Mouse (Mus musculus) left cerebral cortex, postnatal 10 days (tissue): ENCODE measurements around the gene Itgb3. TPM values are rescaled to one million over a fixed set of nuclear protein-coding genes. Genes with fewer than 3 reads are reported as not detected.
A peak's percentile ranks its signal among the peaks of the same experiment; 100 is the strongest.

Experiments
- DNase-seq, 2 experiments: peaks; one replicate each; pipeline ENCODE4 v3.0.0; 2021 to 2022; ENCODE audit warnings: low spot score in 2 of 2, mixed read lengths in 1 of 2; ENCODE audit errors: extremely low spot score in 1 of 2
- intact Hi-C: fragments of 180-260 bp; cut with DNase I; formaldehyde crosslinking; loops from one replicate; pipeline ENCODE4 v1.15.1; 2025
- total RNA-seq, 2 experiments: library from RNA; stranded (reverse); gene quantifications; 2 replicates each; pipeline ENCODE4 v1.2.3; 2021

Itgb3 gene
- total RNA-seq, 2 experiments from 2014 or later: 5.5 to 6.7 TPM

DNA sequence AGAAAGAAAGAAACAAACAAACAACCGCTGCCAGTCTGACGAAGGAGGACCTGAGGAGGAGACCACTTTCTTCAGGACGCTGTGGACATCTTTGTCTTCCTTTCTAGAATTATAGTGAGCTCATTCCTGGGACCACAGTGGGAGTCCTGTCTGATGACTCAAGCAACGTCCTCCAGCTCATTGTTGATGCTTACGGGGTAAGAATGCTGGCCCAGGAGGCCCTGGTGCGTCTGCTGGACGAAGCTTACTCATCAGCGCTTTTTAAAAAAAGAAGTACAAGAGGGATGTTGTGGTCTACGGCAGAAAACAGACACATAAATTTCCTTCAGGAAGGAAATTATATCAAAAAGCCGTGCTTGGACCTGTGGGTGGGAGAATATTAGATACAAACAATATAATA, 33.1 kb downstream of the Itgb3 start:
- intact Hi-C loops: no loop called here
- DNase-seq: no peak

DNA sequence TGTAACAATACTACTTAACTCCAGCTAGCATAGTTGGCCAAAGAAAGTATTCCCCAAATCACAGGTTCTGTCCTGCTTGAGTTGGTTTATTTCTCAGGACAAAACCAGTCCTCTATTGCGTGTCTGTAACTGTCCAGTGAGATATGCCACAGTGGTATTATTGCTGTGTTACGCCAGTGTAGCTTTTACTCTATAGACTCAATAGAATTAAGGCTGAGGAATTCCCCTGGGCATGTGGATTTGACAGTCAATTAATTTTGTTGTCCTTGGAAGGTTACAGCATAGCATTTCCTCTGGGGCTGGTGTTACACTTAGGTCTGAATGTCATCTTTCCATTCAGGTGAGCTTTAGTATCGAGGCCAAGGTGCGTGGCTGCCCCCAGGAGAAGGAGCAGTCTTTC, 35.4 kb downstream of the Itgb3 start:
- intact Hi-C loops: no loop called here
- DNase-seq: no peak

DNA sequence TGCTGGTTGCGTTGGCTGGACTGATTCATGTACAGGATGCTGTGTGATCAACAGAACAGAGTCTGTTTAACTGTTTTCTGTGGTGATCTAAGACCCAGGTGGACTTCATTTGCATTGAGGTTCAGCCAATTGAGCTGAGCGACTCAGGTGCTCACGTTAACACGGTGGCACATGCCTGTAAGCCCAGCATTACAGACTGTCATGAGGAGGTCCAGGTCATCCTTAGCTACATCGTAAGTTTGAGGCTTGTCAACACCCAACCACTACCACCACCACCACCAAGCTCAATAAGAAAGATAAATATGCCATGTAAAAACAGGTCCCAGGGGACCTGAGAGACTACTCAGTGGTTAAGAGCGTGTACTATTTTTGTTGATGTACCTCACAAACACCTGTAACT, 37.6 kb downstream of the Itgb3 start:
- intact Hi-C loops: no loop called here
- DNase-seq: no peak

DNA sequence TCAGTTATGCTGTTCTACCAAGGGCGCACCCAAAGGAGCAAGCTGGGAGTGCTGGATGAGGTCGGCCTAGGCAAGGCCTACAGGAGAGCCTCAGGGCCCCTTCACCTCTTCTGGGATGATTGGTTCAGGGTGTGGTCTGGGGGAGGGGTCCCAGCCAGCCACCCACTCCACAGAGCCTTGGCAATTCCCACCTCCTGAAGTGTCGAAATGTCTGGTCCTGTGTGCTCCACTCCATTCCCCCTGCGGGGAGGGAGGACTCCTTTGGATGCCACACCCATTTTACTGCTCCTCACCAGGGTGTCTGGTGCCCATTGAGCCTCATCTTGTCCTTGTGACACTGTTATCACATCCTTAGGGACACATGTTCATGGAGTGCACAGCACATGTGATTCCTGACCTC, 38.4 kb downstream of the Itgb3 start:
- intact Hi-C loops: no loop called here
- DNase-seq: no peak

DNA sequence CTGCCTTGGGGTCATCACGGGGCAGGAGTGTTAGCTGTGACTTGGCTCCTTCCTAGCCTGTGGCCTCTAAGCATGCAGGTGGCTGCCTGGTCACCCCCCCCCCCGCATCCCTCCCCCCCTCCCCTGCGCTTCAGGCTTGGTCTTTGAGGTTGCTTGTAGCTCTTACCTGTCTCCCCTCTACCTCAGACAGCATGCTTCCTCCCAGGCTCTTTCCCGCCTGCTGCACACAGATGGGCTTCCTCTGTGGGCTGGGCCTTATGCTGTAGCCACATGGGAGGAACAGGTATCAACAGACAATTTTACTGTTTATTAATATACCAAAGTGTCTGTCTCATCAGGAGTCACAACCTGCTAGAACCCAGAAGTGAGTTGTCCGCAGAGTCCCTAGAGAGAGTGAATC, 38.8 kb downstream of the Itgb3 start:
- no peak for DNase-seq
- intact Hi-C loops: no loop called here

DNA sequence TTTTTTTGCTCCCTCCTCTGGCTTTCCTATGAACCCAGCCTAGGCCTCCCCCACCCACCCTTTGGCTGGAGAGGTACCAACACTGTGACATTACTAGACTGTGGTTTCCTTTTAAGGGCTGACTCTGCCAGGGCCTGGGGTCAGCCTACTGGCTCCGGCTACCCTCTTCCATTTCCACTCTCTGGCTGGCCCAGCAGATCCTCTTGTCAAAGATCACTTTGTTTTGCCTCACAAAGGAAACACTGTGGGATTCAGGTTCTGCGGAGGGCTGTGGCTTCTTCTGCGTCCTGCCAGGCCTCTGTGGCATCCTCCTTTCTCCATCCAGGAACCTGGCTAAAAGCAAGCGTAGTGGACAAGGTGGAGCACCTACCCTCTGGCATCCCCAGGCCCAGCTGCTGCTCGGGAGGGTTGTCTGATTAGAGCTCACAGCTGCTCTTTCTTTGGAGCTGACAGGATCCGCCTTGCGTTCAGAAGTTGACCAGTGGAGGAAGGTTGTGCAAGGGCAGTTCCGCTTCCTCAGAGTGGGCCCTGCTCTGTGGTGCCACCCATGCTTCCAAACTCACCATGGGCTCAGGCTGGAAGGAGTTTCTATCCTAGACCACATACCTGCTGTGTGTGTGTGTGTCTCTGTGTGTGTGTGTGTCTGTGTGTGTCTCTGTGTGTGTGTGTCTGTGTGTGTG, 39.5 kb downstream of the Itgb3 start:
- intact Hi-C loops: no loop called here
- DNase-seq: no peak

DNA sequence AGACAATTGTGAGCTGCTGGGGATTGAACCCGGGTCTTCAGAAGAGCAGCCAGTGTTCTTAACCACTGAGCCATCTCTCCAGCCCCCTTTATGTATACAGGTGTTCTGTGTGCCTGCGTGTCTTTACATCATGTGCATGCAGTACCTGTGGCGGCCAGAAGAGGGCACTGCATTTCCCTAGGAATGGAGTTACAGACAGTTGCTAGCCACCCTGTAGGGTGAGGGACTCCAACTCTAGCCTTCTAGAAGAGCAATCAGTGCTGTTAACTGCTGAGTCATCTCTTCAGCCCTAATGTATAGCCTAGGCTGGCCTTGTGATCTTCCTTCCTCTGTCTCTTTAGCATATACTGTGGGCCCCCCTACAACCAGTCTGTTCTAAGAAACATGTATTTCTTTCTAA, 40.8 kb downstream of the Itgb3 start:
- intact Hi-C loops: no loop called here
- DNase-seq: no peak

DNA sequence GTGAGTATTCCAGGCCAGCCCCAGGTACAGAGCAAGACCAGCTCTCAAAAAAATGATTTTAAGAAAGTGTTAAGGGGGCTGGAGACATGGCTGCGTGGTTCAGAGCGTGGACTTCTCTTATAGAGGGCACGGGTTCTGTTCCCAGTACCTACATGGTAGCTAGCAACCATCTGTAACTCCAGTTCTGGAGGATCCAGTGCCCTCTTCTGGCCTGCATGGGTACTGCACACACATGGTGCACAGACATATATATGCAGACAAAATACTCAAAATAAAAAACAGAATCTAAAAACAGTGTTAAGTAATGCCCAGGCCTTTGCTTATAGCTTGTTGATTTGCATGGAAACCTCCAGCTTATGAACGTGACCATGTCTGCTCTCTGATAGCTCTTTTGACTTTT, 52.8 kb downstream of the Itgb3 start:
- intact Hi-C loops: no loop called here
- DNase-seq: no peak

DNA sequence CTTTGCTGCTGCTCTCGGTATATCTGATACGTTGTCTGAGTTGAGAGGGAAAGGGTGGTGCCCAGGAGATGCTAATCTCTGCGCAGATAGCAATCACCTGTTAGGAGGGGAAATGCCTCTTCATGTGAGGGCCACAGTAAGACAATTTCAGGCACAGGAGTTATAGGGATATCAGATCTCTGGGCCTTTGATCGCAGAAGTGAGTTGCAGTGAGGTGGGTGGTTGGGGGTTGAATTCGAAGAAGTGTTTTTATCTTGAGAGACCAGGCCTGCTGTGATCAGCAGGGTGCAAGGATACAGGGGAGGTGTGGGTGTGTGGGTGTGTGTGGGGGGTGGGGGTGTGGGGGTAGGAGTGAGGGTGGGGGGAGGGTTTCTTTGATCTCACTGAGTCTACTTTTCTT, 53.3 kb downstream of the Itgb3 start:
- intact Hi-C loops: no loop called here
- DNase-seq: no peak

DNA sequence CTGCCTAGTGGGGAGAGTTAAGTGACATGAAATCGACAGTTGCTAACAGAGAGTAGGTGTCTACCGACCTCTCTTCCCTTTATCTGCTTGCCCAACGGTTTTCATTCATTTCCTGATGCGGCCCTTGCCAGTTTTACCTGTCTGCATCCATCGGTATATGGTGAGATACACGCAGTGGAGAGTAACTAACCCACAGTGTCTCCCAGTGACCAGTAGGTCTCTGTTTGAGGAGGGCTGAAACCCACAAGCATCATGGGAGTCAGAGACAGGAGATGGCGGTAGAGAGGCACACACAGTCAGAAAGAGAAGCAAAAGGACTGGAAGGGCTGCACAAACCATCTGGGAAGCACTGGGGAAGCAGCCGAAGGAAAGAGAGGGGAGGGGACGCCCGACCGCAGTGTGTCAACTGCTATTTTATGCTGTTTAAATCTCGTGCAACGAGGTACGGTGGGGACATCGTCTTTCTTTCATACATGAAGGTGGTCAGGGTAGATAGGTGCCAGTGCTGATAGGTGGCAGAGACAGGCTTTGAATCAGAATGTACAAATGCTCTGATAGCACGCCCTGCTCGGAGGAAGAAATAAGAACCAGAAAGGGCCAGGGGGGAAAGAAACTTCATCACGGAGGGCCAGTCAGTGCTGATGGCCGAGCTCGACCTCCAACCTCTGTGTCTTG, 53.9 kb downstream of the Itgb3 start:
- intact Hi-C loops: no loop called here
- DNase-seq: peak; percentile 29 to 48

DNA sequence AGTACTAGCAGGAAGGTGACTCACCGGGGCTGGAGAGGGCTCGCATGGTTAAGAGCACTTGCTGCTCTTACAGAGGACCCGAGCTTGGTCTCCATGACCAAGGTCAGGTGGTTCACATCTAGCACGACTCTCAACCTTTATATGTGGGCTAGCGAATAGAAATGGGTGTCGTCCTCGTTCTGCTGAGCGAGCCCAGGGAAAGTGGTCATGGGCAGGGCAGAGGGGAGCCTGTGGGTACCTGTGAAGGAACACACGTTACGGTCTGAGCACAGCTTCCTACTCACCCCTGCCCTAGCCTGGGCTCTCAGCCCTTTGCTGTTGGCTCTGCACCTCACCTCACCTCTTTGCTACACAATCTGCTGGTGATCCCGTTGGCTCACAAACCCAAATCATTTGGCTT, 54.8 kb downstream of the Itgb3 start:
- no peak for DNase-seq
- intact Hi-C loops: no loop called here

DNA sequence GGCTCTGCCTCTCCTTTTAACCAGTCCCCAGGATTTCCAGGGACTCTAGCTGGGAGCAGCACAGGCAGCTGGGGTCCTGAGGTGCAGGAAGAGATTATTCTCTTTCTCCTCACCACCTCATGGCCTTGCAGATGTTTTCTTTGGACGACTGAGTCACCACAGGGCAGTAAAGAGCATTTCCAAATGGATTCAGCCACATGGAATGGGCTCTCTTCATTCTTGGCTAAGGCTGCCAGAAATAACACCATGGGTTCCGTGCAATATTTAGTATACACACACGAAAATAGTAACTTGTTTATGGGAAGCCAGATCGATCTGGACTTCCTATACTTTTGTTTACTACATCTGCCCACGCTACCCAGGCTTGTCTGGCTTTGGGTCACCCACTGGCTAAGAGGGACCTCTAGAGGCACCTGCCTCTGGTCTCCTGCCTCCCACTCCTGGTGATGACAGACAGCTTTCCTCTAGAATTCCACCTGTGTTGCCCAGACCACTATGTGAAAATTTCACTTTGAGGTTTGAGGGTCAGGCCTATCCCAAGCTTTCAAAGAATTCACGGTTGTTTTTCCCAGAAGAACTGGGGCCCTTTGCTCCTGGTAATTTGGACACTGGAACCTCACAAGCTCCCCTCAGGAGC, 55.6 kb downstream of the Itgb3 start:
- intact Hi-C loops: no loop called here
- DNase-seq: no peak

DNA sequence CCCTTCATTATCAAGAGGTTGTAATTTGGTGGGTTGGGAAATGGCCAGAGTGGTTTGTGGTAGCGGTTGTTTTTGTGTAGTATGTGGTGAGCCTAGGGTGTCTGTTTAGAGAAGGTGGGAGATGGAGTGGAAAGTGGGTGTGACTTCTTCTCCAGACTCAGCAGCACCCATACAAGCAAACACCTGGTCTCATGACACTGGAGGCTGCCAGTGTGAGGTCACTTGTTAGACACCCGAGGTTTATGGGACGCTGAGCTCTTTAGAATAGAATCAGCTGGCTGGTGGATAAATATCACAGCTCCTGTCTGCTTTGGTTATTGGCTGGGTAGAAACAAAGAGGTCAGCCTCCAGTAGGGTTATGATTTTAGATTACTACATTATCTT, 56.1 kb downstream of the Itgb3 start:
- intact Hi-C loops: no loop called here
- no peak for DNase-seq

DNA sequence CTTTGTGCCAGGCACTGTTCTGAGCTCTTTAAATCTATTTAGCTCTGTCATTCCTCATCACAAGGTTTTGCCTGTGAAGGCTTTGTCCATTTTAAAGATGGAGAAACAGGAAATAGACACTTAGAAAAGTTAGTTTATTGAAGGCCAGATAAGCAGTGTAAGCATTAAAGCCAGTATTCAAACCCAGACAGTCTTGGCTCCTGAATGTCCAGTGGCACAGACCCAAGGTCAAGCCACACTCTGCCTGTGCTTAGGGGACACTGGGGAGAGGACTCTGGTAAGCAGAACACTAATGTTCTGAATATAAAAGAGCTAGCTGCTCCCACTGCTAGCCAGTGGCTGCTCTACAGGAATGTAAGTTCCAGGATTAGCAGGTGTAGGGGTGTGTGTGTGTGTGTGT, 56.6 kb downstream of the Itgb3 start:
- intact Hi-C loops: no loop called here
- no peak for DNase-seq

DNA sequence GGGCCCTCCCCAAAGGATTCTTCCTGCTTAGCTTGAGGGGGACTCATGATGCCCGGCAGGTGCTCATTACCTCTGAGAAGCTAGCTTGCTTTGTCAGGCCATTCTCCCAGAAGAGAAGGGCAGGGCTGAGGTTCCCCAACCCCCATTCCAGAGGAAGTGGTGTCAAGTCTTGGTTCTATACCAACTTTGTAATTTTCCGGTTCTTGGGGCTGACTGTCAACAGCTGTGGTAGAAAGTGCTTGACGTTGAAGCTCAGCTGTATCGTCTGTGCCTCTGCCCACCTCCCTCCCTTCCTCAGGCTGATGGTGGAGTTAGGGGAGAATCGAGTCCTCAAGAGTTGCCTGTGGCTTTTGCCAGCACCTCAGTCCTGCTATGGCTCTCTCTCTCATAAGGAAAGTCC, 59.6 kb downstream of the Itgb3 start:
- no peak for DNase-seq
- intact Hi-C loops: no loop called here

DNA sequence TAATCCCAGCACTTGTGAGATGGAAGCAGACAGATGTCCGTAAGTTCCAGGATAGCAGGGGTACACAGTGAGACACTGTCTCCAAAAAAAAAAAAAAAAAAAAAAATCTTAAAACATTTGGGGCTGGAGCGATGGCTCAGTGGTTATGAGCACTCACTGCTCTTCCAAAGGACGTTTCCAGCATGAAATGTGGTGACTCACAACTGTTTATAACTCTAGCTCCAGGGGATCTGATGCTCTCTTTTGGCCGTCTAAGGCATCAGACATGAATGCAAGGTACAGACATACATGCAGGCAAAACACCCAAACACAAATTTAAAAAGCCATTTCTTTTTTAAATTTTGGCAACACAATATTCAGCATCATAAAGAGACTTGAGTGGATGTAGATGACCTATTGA, 65.6 kb downstream of the Itgb3 start:
- DNase-seq: no peak
- intact Hi-C loops: no loop called here

DNA sequence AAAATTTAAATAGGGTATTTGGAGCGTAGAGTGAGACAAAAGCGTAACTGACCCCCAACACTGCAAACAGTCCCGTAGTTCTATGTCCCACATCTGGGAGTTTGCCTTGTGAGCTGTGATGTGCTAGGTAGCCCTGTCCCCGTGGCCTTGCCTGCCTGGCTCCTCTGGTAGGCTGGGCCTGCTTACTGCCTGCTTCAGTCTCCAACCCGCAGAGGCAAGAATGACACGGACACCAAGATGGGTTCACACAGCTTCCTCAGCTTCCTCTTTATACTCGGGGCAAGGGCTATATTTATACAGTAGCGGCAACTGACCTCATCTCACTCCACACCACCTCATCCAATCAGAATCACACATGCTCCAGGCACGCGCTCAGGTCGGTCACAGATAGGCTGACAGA, 67.0 kb downstream of the Itgb3 start:
- DNase-seq: no peak
- intact Hi-C loops: no loop called here

DNA sequence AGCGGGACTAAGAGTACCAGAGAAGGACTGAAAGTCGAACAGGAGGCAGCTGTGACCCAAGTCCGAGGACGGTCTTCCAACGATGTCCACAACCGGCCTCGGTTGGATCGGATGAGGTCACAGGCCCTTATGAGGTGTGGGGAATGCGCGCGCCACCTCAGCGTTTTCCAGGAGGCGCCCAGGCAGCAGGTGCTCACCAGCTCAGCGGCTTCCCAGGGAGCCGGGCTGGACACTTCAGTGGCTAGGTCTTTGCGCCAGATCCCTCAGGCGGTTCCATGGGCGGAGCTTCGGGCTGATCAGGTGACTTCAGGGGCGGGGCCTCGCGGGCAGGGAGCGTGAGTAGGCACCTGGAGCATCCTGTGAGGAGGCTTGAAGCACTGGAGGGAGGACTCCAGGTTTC, 77.7 kb downstream of the Itgb3 start, which contains the start of gene Gm11639:
Gene Gm11639, plus strand, starts transcription at position 160 of the 400 bp plus-strand sequence.
- peak in 1 of 2 experiments; percentile 40 for DNase-seq
- intact Hi-C loops: no loop called here

DNA sequence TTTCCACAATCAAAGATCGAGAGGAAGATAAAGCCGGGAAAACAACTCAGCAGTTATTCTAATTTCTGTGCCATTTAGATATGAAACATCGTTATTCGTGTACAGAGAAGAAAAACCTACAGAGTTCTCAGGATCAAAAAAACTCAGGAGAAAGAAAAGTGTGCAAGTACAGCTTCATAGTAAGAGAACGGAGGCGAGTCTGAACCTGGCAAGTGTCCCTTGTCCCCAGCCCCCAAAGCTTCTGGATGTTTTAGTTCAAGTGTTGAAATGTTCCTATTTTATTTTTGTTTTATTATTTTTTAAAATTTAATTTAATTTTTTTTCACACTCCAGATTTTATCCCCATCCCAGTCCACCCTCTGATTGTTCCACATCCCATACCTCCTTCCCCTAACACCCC, 85.4 kb downstream of the Itgb3 start:
- no peak for DNase-seq
- intact Hi-C loops: no loop called here

DNA sequence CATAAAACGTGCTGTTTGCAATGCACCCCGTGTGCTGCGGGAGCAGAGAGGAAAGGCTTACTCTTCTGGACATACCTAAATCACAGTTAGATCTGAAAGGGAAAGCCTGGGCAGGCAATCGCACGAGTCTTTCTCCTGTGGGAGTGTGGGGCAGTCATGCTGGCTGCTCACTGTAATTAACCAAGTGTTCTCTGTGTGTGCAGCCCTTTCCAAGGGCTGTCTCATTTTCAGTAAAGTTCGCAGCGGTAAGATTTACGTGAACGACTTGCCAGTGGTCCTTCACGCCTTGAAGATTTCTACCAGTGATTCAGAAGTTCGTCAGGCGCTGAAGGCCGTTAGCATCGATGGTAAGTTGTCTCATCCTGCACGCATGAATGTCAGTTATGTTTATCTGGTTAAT, 96.3 kb downstream of the Itgb3 start:
- intact Hi-C loops: no loop called here
- DNase-seq: no peak
